Mouse (Mus musculus): ENCODE measurements around the gene Kcnn3.

Kcnn3 gene

GRCm38 (mm10) chr3:89677617-89678016, 157.7 kb downstream of the Kcnn3 start:
- no peak for DNase-seq

- no peak for DNase-seq
Observed at GRCm38 (mm10) chr3:89686031-89686430, 166.1 kb downstream of the Kcnn3 start.

GRCm38 (mm10) chr3:89688694-89689581, 169.0 kb downstream of the Kcnn3 start:
- DNase-seq: peak; percentile 65

GRCm38 (mm10) chr3:89691776-89692175, 171.8 kb downstream of the Kcnn3 start:
- DNase-seq: no peak

- no peak for DNase-seq
Observed at GRCm38 (mm10) chr3:89696152-89696821, 176.3 kb downstream of the Kcnn3 start.

- no peak for DNase-seq
Observed at GRCm38 (mm10) chr3:89698958-89699357, 179.0 kb downstream of the Kcnn3 start.

- DNase-seq: no peak
Observed at GRCm38 (mm10) chr3:89700461-89700860, 180.5 kb downstream of the Kcnn3 start.

- DNase-seq: no peak
Observed at GRCm38 (mm10) chr3:89703596-89703995, 183.6 kb downstream of the Kcnn3 start.

GRCm38 (mm10) chr3:89704064-89704463, 184.1 kb downstream of the Kcnn3 start:
- DNase-seq: no peak

- peak; percentile 46 for DNase-seq
Observed at GRCm38 (mm10) chr3:89714359-89715206, 194.6 kb downstream of the Kcnn3 start, which contains the start of gene Adar. Gene Adar, plus strand, starts transcription at chr3:89715022.

- peak; percentile 16 for DNase-seq
Observed at GRCm38 (mm10) chr3:89715207-89715966, 195.4 kb downstream of the Kcnn3 start.

GRCm38 (mm10) chr3:89715967-89716256, 195.9 kb downstream of the Kcnn3 start:
- no peak for DNase-seq

GRCm38 (mm10) chr3:89722032-89722431, 202.1 kb downstream of the Kcnn3 start:
- DNase-seq: no peak

- no peak for DNase-seq
Observed at GRCm38 (mm10) chr3:89723400-89724084, 203.6 kb downstream of the Kcnn3 start.

All from kidney, adult 11 months (tissue).